Mouse (Mus musculus) CH12.LX (cell line): Measurements from ENCODE around the gene Rpn1.

Experiments used
- CTCF ChIP-seq, 2 experiments: IDR thresholded peaks in 1 of 2; conservative IDR thresholded peaks in 1 of 2; 2 replicates each; pipeline ENCODE4 v1.5.1; 2011 to 2012; ENCODE audit warnings: low read depth in 2 of 2, low read length in 2 of 2, improper control_type of control experiment in 1 of 2, inconsistent platforms in 1 of 2, mild to moderate bottlenecking in 1 of 2, moderate library complexity in 1 of 2
- EP300 ChIP-seq: IDR thresholded peaks from 2 replicates; pipeline ENCODE4 v1.6.1; 2011; ENCODE audit warnings: low read length, improper control_type of control experiment
- GABPA ChIP-seq: IDR thresholded peaks from 2 replicates; pipeline ENCODE4 v1.6.1; 2012; ENCODE audit warnings: low read depth, low read length, improper control_type of control experiment, inconsistent platforms; ENCODE audit not compliant: insufficient replicate concordance
- HCFC1 ChIP-seq: IDR thresholded peaks from 2 replicates; pipeline ENCODE4 v1.6.1; 2012; ENCODE audit warnings: low read depth, mild to moderate bottlenecking, inconsistent platforms, low read length, improper control_type of control experiment
- POLR2A ChIP-seq: IDR thresholded peaks from 2 replicates; pipeline ENCODE4 v1.6.1; 2011; ENCODE audit warnings: low read depth, mild to moderate bottlenecking, improper control_type of control experiment, low read length
- RCOR1 ChIP-seq: conservative IDR thresholded peaks from 2 replicates; pipeline ENCODE4 v1.6.1; 2012; ENCODE audit warnings: low read depth, mild to moderate bottlenecking, inconsistent platforms, low read length, improper control_type of control experiment
- SIN3A ChIP-seq: IDR thresholded peaks from 2 replicates; pipeline ENCODE4 v1.6.1; 2012; ENCODE audit warnings: low read length, improper control_type of control experiment, inconsistent platforms
- ZNF384 ChIP-seq: IDR thresholded peaks from 2 replicates; pipeline ENCODE4 v1.6.1; 2012; ENCODE audit warnings: low read depth, low read length, improper control_type of control experiment, inconsistent platforms

DNA sequence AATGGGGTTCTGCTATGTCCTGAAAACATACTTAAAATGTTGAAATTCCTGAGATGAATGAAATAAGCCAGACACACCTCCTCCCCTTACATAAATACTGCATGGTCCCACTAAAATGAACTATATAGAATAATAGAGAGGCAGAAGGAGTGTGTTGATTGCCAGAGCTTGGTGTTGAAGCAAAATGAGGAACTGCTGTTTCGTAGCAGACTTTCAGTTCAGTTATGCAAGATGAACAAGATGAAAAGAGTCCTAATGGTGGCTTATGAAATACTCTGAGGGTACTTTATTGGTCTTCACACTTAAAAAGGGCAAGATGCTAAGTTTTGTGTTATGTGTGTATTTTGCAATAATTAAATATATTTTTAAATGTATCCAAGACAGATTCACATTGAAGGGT, 15.5 kb upstream of the Rpn1 start:
- TF ChIP-seq POLR2A: no peak; the same call in 1 of the 2 replicates
- no peak for TF ChIP-seq CTCF (conservative IDR thresholded peaks at IDR 0.05 in 1 of 2, IDR thresholded peaks at IDR 0.05 in 1 of 2; ENCODE audit: low read depth in 2 of 2, low read length in 2 of 2)
- TF ChIP-seq EP300: peak; percentile 74
- no peak for TF ChIP-seq HCFC1
- TF ChIP-seq RCOR1: no peak
- no peak for TF ChIP-seq SIN3A
- TF ChIP-seq ZNF384: no peak
- TF ChIP-seq GABPA: no peak
